Mouse (Mus musculus): Measurements from ENCODE around the gene Oxct2a. TPM values are rescaled to one million over a fixed set of nuclear protein-coding genes. Genes with fewer than 3 reads are reported as not detected.
A peak's percentile ranks its signal among the peaks of the same experiment; 100 is the strongest.
"Not testable (repeated sequence)": the region's sequence is repeated elsewhere in the genome, so short reads cannot be mapped to it uniquely, and the experiment has no call there.

Gene Oxct2a
- total RNA-seq, 1 experiment from 2014 or later = not detected

DNA sequence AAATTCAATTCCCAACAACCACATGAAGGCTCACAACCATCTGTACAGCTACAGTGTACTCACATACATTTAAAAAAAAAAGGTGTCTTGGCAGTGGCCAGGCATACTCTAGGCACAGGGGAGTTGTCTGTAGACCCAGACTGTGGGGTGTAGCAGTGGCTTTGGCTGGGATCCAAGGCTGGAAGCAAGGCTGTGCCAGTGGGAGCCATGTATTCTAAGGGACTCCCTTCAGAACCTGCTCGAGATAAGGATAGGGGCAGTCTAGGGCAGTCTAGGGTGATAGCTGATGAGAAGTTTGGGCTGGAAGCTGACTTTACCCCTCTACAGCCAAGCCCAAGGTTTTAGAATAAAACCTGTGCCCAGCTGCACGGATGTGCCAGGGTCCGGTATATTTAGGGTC is 2.7 kb upstream of the Oxct2a start:
- no peak for ATAC-seq (ENCODE audit: extremely low read depth, insufficient number of reproducible peaks, low FRiP score, poor library complexity, severe bottlenecking)

DNA sequence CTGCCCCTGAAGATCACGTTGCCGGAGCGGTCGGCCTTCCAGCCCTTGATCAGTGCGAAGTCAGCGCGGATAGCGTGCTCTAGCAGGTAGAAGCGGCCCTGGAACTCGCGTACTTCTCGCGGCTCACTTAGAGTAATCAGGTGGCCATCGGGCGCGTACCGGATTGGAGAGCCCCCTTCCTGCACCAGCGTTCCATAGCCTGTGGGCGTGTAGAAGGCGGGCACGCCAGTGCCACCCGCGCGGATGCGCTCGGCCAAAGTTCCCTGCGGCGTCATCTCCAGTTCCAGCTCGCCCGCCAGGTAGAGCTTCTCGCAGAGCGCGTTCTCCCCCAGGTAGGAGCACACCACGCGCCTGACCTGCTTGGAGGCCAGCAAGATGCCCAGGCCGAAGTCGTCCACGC is 524 bp downstream of the Oxct2a start:
- ATAC-seq (ENCODE audit: extremely low read depth, insufficient number of reproducible peaks, low FRiP score, poor library complexity, severe bottlenecking) = not testable (repeated sequence)

DNA sequence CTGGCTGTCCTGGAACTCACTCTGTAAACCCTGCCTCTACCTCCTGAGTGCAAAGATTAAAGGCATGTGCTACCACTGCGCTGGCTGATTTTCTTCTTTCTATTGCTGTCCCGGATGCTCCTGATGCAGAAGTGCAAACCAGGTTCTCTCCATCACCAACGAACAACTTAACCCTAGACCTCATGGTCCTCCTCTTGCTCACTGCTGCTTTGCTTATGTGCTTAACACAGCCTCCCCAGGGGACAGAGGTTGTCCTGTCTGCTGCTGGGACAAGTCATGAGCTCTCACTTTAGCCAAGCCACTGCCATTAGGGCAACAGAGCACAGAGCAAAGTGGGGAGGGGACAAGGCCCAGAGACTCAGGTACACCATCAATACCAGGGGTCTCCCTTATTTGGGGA is 8.9 kb downstream of the Oxct2a start:
- ATAC-seq (ENCODE audit: extremely low read depth, insufficient number of reproducible peaks, low FRiP score, poor library complexity, severe bottlenecking) = no peak

DNA sequence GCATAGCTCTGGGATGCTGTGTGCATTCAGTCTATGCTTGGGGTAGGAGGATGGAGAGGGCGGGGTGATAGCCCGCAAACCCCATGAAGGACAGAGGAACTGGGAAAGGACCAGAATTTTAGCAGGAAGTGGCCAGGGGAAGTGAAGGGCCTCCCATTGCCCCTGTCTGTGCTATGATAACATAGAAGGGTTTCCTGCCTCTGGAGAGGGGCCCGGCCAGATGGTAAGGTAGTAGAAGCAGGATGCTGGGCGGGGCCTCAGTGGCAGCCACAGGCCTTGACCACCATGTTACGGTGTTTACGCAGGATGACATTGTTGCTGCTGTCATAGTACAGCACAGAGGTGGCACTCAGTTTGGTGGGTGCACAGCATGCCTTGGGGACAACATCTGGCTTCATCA is 10.4 kb downstream of the Oxct2a start:
- no peak for ATAC-seq (ENCODE audit: extremely low read depth, insufficient number of reproducible peaks, low FRiP score, poor library complexity, severe bottlenecking)

DNA sequence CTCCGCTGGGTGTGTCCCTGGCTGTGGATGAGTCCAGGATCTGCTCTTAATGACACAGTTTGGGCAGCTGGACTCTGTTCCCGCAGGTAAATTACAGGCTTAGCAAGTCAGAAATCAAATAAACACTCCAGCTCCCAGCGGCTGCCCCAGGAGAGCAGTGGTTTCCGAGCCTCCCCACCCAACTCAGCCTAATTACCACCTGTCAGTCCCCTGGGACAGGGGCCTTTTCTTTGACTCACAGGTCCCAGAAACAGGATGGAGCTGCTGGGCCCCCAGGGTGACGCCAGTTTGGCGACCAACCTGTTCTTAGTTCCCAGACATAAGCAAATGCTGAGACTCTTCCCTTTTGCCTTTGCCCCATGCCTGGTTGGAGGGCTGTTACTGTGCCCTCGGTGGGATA is 11.6 kb downstream of the Oxct2a start:
- ATAC-seq (ENCODE audit: extremely low read depth, insufficient number of reproducible peaks, low FRiP score, poor library complexity, severe bottlenecking) = no peak

DNA sequence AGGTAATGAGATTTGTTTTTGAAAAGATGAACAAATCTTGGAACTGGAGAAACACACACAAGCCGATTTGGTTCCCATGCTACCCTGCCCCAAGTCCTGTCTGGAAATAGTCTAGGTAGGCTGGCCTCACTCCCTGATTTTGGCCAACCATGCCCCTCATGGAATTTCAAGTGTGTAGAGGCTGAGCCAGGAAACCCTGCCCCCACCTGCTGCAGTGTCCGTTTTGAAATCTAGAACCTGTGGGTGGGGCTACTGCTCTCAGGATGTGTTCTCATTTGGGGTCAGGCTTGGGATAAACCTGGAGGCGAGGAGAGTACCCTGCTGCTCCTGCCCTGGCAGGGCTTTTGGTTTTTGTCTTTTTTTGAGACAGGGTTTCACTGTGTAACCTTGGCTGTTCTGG is 15.1 kb downstream of the Oxct2a start:
- no peak for ATAC-seq (ENCODE audit: extremely low read depth, insufficient number of reproducible peaks, low FRiP score, poor library complexity, severe bottlenecking)

DNA sequence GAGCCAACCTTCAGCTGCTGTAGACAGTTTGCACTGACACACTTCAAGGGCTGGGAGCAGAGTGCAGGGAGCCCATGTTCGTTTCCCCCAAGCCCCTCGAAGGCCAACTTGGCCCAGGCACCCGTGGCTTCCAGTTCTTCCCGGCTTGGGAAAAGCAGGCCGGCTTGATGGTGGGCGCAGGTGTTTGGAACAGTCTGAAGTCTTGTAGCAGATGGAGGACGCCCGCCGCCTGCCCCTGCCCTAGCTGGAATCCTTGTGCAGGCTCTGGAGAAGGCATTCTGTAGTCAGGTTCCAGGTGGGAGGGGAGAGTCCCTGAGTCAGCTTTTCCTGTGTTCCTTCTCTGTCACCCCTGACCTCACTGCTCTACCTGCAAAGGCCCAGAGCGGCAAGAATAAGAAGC is 16.4 kb downstream of the Oxct2a start:
- no peak for ATAC-seq (ENCODE audit: extremely low read depth, insufficient number of reproducible peaks, low FRiP score, poor library complexity, severe bottlenecking)

DNA sequence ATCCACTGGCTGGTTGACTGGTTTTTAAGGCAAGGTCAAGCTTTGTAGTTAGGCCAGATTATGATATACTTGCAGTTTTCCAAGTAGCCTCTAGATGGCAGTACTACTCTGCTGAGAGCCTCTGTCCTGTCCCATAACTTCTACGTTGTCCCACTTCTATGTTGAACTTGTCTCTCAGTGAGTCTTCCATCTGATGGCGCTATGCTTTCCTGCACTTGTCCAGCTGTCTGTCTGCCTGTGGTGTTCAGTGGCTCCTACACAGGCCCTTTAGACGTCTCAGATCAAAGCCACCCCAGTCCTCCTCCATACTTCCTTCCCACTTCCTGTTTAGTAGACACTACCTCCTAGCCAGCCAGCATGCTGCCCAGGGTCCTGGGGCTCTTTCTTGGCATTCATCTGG is 17.6 kb downstream of the Oxct2a start:
- peak; percentile 78 for ATAC-seq (ENCODE audit: extremely low read depth, insufficient number of reproducible peaks, low FRiP score, poor library complexity, severe bottlenecking)

DNA sequence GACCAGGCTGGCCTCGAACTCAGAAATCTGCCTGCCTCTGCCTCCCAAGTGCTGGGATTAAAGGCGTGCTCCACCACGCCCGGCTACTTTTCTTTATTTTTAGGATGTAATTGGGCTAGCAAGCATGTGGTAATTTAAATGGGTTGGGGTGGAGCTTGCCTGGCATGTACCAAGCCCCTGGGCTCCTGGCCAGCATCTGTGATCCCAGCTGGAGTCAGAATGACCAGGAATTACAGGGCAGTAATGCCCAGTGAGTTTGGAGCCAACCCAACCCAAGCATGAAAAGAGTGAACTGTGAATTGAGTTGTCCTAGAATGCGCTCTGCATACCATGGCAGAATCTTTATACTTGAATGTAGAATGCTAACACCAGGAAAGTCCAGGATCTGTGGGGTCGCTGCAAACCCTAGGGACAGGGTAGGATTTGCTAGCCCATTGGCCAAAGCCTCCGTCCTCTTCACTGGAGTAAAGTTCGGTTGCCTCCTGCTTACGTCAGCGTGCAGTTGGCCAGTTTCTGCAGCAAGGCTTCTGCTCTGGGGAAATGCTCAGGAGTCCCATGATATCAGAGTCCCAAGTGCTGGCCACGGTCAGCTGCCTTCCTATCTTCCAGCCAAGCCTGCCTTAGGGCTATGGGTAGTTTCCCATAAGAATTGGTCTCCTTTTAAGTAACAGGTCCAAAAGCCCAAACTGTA is 24.3 kb downstream of the Oxct2a start:
- ATAC-seq (ENCODE audit: extremely low read depth, insufficient number of reproducible peaks, low FRiP score, poor library complexity, severe bottlenecking) = no peak

DNA sequence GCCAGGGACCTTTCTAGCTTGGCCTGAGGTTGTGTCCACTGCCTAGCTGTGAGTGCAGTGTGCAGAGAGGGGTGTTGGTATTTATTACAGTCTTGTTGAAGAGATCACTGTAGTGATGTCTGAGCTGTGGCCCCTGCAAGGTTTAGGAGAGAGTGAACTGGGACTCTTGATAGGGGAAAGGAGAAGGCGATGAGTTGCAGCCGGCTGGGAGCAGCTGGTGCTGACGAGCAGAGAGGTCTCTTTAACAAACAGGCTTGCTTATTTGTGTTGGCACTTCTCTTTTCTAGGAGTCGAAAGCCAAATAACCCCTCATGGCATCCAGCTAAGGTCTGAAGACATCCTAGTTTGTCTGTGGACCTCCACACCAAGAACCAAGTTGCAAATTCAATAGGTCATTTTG is 25.2 kb downstream of the Oxct2a start:
- ATAC-seq (ENCODE audit: extremely low read depth, insufficient number of reproducible peaks, low FRiP score, poor library complexity, severe bottlenecking) = no peak

DNA sequence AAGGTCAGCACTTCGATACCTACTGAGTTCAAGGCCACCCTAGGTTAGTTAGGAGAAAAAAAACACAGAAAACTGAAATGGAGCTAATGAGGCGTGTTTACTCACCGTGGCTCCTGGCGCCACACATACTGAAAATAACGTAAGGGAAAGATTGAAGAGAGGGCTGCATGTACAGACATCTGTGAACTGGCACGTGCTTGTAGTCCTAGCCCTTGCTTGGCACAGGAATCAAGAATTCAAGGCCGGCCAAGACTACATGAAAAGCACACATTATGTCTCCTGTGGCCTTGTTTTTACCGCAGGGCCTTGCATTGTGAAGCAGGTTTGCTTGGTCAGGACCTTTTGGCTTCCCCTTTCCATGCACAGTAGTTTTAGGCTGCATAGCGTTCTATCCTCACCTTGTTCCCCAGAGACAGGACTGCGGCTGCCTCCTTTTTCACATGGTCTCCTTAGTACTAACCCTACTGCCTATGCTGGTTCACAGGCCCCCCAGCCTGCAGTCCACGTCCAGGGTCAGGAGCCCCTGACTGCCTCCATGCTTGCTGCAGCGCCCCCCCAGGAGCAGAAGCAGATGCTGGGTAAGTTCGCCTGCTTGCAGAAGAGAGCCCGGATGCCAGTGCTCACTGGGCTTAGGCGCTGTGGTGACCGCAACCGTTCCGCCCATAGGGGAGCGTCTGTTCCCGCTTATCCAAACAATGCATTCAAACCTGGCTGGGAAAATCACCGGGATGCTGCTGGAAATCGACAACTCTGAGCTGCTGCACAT is 26.1 kb downstream of the Oxct2a start:
- ATAC-seq (ENCODE audit: extremely low read depth, insufficient number of reproducible peaks, low FRiP score, poor library complexity, severe bottlenecking) = no peak

DNA sequence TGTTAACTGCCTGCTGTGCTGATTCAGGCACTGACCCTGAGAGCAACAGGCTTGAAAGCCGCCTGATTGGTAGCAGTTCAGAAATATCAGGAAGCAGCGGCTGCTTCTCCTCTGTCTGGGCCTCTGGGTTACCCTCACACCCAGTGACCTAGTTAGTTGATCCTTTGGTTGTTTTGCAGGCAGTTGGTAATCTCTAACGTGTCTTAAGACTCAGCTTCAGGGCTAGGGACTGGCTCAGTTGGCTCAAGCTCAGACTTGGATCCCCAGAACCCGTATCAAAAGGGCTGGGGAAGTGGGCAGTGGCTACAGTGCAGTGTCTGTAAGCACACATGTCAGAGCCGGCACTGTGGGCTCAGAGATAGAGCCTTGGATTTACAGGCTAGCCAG is 27.3 kb downstream of the Oxct2a start:
- ATAC-seq (ENCODE audit: extremely low read depth, insufficient number of reproducible peaks, low FRiP score, poor library complexity, severe bottlenecking) = no peak

DNA sequence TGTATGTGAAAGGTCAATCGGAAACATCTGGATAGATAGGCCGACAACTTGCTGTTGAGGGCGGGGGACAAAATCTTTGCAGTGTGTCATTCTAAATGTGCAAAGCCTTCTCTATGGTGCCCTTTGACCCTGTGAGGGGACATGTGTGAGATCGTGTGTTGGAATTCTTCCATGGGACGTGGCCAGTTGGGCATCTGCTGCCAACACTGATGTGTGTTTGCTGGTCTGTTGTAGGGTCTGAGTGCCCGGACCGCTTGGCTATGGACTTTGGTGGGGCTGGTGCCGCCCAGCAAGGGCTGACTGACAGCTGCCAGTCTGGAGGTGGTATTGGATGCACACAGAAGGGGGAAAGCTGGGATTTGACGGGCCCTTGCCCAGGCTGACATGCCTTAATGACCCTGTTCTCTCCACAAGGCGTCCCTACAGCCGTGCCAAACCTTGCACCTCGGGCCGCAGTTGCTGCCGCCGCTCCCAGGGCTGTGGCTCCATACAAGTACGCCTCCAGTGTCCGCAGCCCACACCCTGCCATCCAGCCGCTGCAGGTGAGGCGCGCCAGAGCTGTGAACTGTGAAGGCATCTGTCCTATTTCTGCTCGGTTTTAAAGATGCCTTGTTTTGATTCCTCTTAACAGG is 27.8 kb downstream of the Oxct2a start:
- no peak for ATAC-seq (ENCODE audit: extremely low read depth, insufficient number of reproducible peaks, low FRiP score, poor library complexity, severe bottlenecking)

DNA sequence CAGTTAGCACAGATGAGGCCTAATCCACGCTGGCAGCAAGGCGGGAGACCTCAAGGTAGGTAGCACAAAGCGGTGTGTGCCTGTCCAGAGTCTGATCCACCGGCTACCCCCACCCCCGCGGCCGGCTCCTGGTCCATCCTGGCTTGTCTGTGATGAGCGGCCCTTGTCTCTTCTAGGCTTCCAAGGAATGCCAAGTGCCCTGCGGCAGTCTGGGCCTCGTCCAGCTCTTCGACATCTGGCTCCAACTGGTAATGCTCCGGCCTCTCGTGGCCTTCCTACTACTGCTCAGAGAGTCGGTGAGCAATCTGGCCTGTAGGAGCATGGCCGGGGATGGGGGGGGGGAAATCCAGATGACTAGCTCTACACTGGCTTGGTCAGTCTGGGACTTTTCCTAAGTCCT is 28.4 kb downstream of the Oxct2a start:
- not testable (repeated sequence) for ATAC-seq (ENCODE audit: extremely low read depth, insufficient number of reproducible peaks, low FRiP score, poor library complexity, severe bottlenecking)

DNA sequence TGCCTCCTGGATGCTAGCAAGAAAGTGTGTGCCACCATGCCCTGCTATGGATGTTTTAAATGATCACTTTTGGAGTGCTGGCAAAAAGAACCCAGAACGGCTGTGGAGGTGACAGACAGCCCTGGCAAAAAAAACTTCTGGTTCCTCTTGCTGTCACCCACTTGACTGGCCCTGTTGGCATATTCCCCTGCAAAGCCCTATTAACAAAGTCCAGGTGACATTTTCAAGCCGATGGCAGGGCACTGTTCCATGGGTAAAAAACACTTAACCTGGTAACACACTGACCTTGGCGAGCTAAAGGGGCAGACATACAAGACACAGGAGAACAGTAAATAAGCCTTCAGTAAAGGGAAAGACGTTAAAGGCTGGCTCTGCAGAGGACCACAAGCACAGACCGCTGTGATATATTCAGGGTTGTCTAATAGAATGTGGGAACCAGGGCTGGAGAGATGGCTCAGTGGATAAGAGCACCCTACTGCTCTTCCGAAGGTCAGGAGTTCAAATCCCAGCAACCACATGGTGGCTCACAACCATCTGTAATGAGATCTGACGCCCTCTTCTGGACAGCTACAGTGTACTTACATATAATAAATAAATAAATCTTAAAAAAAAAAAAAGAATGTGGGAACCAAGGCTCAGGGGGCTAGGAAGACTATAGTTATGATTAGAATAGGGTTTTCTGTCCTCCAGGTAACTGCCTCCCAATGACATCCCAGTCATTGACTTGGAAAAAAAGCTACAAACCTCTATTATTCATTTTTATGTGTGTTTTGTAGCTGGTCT is 29.6 kb downstream of the Oxct2a start:
- ATAC-seq (ENCODE audit: extremely low read depth, insufficient number of reproducible peaks, low FRiP score, poor library complexity, severe bottlenecking) = no peak

DNA sequence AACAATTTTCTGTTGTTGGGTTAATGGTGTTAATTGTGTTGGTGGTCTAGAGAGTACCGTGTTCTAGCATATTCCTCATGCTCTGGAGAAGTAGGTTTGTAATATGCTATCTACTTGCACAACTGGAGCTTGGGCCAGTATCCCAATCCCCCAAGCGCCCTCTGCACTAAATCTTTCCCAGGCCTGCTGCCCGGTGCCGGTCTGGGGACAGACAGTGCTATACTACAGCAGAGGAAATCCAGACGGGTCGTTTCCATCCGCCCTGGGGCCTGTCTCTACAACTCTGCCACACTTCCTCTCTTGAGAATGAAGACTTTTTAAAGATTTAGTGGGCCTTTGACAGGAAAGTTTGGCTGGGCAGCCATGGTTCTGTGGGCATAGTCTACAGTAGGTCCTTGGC is 30.4 kb downstream of the Oxct2a start:
- no peak for ATAC-seq (ENCODE audit: extremely low read depth, insufficient number of reproducible peaks, low FRiP score, poor library complexity, severe bottlenecking)

DNA sequence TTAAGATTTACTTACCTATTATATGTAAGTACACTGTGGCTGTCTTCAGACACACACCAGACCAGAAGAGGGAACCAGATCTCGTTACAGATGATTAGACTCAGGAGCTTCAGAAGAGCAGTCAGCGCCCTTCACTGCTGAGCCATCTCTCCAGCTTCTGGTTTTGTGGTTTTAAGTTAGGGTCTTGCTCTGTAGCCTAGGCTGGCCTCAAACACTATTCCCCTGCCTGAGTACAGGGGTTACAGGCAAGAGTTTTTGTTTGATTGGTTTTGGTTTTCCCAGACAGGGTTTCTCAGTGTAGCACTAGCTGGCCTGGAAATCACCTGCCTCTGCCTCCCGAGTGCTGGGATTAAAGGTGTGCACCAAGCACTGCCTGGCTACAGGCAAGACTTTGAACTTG is 31.0 kb downstream of the Oxct2a start:
- ATAC-seq (ENCODE audit: extremely low read depth, insufficient number of reproducible peaks, low FRiP score, poor library complexity, severe bottlenecking) = no peak

DNA sequence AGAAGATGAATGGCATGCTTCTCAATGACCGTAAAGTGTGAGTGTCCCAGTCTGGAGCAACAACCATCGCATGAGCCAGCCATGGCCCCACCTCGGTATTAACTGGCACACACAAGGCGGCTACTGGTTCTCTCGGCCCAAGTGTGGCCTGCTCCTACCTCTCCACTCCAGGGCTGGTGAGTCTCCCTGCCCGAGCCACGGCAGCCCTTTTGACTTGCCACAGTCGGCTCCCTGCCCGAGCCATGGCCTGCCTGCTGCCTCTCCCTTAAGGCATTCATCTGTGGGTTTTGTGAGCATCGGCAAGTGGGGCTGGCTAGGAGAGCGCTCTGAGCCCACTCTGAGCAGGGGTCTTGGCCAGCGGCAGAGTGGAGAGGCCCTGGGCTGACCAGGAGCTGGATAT is 34.4 kb downstream of the Oxct2a start:
- no peak for ATAC-seq (ENCODE audit: extremely low read depth, insufficient number of reproducible peaks, low FRiP score, poor library complexity, severe bottlenecking)

DNA sequence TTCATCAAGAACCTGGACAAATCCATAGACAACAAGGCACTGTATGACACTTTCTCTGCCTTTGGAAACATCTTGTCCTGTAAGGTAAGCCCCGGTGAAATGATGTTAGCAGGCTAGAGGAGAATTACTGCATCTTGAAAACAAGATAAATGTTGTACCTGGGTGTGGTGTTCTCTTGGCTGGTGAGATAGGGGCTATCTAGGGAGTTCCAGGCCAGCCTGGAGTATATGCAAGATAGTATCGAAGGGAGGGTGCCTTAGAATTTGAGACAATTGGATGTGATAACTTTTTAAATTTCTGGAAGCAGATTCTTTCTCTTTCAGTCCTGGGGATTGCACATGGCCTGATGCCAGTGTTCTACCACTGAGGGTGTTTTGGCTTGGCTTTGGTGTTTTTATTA is 36.6 kb downstream of the Oxct2a start:
- no peak for ATAC-seq (ENCODE audit: extremely low read depth, insufficient number of reproducible peaks, low FRiP score, poor library complexity, severe bottlenecking)

All from neutrophil, adult 5-6 weeks (primary cell).